Mouse (Mus musculus): ENCODE measurements around the gene Elp4. TPM values are rescaled to one million over a fixed set of nuclear protein-coding genes. Genes with fewer than 3 reads are reported as not detected.
A peak's percentile ranks its signal among the peaks of the same experiment; 100 is the strongest.

Elp4 gene
- polyA plus RNA-seq, 1 experiment from 2014 or later: 44.4 TPM

DNA sequence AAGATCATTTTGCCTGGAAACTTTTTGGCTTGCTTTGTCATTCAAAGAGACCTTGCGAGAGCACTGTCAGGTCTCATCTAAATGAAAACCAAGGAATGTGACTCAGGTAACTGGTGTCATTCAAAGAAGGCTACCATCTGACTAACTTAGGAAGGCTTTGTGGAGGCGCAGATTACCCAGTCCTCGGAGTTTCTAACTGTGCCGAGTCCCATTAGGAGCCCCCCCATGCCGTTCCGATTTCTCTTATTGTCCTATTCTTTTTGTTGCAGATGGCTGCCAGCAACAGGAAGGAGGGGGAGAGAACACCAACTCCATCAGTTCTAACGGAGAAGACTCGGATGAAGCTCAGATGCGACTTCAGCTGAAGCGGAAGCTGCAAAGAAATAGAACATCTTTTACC lies 213.1 kb downstream of the Elp4 start:
- no peaks in the 10 kb centered on the region for H3K9me3 ChIP-seq (ENCODE audit: control insufficient read depth, low read length)

GRCm38 (mm10) chr2:105689771-105690639 lies 214.4 kb downstream of the Elp4 start:
- Histone ChIP-seq H3K27me3 (ENCODE audit: control insufficient read depth, insufficient read depth, low read length) (peaks cover 79% of the 10 kb centered on the region), H3K9me3 (ENCODE audit: control insufficient read depth, low read length) (no peaks in the 10 kb centered on the region), H3K9ac (ENCODE audit: low read depth, low read length) (no peak overlapping the region), H3K4me3 (ENCODE audit: low read length) (peak overlapping the region; percentile 3; the same call in 1 of the 2 replicates), H3K36me3 (ENCODE audit: control insufficient read depth, insufficient read depth, low read length) (no peaks in the 10 kb centered on the region), H3K4me2 (replicated peaks; ENCODE audit: low read depth, low read length) (0 out of 2 replicates have a peak overlapping the region, but pooled peaks have one; percentile 21), H3K27ac (ENCODE audit: low read depth, low read length) (no peak overlapping the region), H3K4me1 (ENCODE audit: control insufficient read depth, insufficient read depth, low read length) (0 out of 2 replicates have a peak, but pooled peaks cover 3% of the 10 kb centered on the region)
- no peak for ATAC-seq (ENCODE audit: low FRiP score, low TSS enrichment)
- WGBS: 4% methylated on average over 28 of the region's 28 CpGs

More for the DNA sequence above, 213.1 kb downstream of the Elp4 start:
- no peak overlapping the region for H3K9ac ChIP-seq (ENCODE audit: low read depth, low read length)
- 17% methylated on average over 10 of the region's 10 CpGs for WGBS
- H3K4me3 ChIP-seq (ENCODE audit: low read length): no peak overlapping the region
- H3K27me3 ChIP-seq (ENCODE audit: control insufficient read depth, insufficient read depth, low read length): peaks cover 67% of the 10 kb centered on the region
- no peak overlapping the region for H3K4me2 ChIP-seq (replicated peaks; ENCODE audit: low read depth, low read length)
- no peak overlapping the region for H3K27ac ChIP-seq (ENCODE audit: low read depth, low read length)
- H3K4me1 ChIP-seq (ENCODE audit: control insufficient read depth, insufficient read depth, low read length): 0 out of 2 replicates have a peak, but pooled peaks cover 3% of the 10 kb centered on the region
- H3K36me3 ChIP-seq (ENCODE audit: control insufficient read depth, insufficient read depth, low read length): no peaks in the 10 kb centered on the region
- no peak for ATAC-seq (ENCODE audit: low FRiP score, low TSS enrichment)

GRCm38 (mm10) chr2:105689304-105689770 lies 215.0 kb downstream of the Elp4 start:
- H3K9me3 ChIP-seq (ENCODE audit: control insufficient read depth, low read length): no peaks in the 10 kb centered on the region
- H3K4me2 ChIP-seq (replicated peaks; ENCODE audit: low read depth, low read length): 0 out of 2 replicates have a peak overlapping the region, but pooled peaks have one; percentile 21
- H3K27ac ChIP-seq (ENCODE audit: low read depth, low read length): no peak overlapping the region
- 0 out of 2 replicates have a peak, but pooled peaks cover 3% of the 10 kb centered on the region for H3K4me1 ChIP-seq (ENCODE audit: control insufficient read depth, insufficient read depth, low read length)
- no peak for ATAC-seq (ENCODE audit: low FRiP score, low TSS enrichment)
- WGBS: under 1% methylated on average over 15 of the region's 15 CpGs
- H3K36me3 ChIP-seq (ENCODE audit: control insufficient read depth, insufficient read depth, low read length): no peaks in the 10 kb centered on the region
- peaks cover 84% of the 10 kb centered on the region for H3K27me3 ChIP-seq (ENCODE audit: control insufficient read depth, insufficient read depth, low read length)
- H3K9ac ChIP-seq (ENCODE audit: low read depth, low read length): no peak overlapping the region
- peak overlapping the region; percentile 3; the same call in 1 of the 2 replicates for H3K4me3 ChIP-seq (ENCODE audit: low read length)

- WGBS: 2% methylated on average over 25 of the region's 25 CpGs
- Histone ChIP-seq H3K36me3 (ENCODE audit: control insufficient read depth, insufficient read depth, low read length) (no peaks in the 10 kb centered on the region), H3K4me2 (replicated peaks; ENCODE audit: low read depth, low read length) (no peak overlapping the region), H3K4me1 (ENCODE audit: control insufficient read depth, insufficient read depth, low read length) (0 out of 2 replicates have a peak, but pooled peaks cover 3% of the 10 kb centered on the region), H3K27me3 (ENCODE audit: control insufficient read depth, insufficient read depth, low read length) (peaks cover 90% of the 10 kb centered on the region), H3K27ac (ENCODE audit: low read depth, low read length) (no peak overlapping the region), H3K9me3 (ENCODE audit: control insufficient read depth, low read length) (no peaks in the 10 kb centered on the region), H3K9ac (ENCODE audit: low read depth, low read length) (no peak overlapping the region), H3K4me3 (ENCODE audit: low read length) (no peak overlapping the region)
- no peak for ATAC-seq (ENCODE audit: low FRiP score, low TSS enrichment)
These were observed 215.7 kb downstream of the Elp4 start for GRCm38 (mm10) chr2:105688436-105689303.

DNA sequence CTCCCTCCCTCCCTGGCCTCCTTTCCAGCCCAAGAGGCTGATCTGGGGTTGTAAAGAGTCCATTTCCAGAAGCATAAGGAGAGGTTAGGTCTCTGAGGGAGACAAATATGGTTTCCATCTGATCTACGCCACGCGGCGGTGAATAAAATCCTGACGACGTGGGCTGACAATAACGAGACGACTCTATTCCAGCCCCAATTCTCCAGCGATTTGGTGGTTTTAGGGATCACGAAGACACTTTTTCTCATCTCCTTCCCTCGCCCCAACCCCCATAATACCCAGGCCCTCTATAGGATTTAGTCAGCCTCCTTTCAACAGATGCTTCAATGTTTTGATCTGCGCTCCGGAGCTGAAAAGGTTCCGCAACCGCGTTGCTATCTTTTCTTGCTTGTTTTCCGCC lies 216.4 kb downstream of the Elp4 start:
- H3K27ac ChIP-seq (ENCODE audit: low read depth, low read length): no peak overlapping the region
- H3K36me3 ChIP-seq (ENCODE audit: control insufficient read depth, insufficient read depth, low read length): no peaks in the 10 kb centered on the region
- H3K4me2 ChIP-seq (replicated peaks; ENCODE audit: low read depth, low read length): no peak overlapping the region
- peaks cover 94% of the 10 kb centered on the region for H3K27me3 ChIP-seq (ENCODE audit: control insufficient read depth, insufficient read depth, low read length)
- WGBS: 2% methylated on average over 17 of the region's 17 CpGs
- H3K4me1 ChIP-seq (ENCODE audit: control insufficient read depth, insufficient read depth, low read length): 0 out of 2 replicates have a peak, but pooled peaks cover 3% of the 10 kb centered on the region
- H3K9ac ChIP-seq (ENCODE audit: low read depth, low read length): no peak overlapping the region
- no peak for ATAC-seq (ENCODE audit: low FRiP score, low TSS enrichment)
- H3K4me3 ChIP-seq (ENCODE audit: low read length): no peak overlapping the region
- H3K9me3 ChIP-seq (ENCODE audit: control insufficient read depth, low read length): no peaks in the 10 kb centered on the region

GRCm38 (mm10) chr2:105687317-105687991 lies 216.9 kb downstream of the Elp4 start:
- H3K9ac ChIP-seq (ENCODE audit: low read depth, low read length): no peak overlapping the region
- no peaks in the 10 kb centered on the region for H3K36me3 ChIP-seq (ENCODE audit: control insufficient read depth, insufficient read depth, low read length)
- H3K27me3 ChIP-seq (ENCODE audit: control insufficient read depth, insufficient read depth, low read length): peaks cover 94% of the 10 kb centered on the region
- 0 out of 2 replicates have a peak, but pooled peaks cover 3% of the 10 kb centered on the region for H3K4me1 ChIP-seq (ENCODE audit: control insufficient read depth, insufficient read depth, low read length)
- no peak overlapping the region for H3K27ac ChIP-seq (ENCODE audit: low read depth, low read length)
- no peaks in the 10 kb centered on the region for H3K9me3 ChIP-seq (ENCODE audit: control insufficient read depth, low read length)
- no peak overlapping the region for H3K4me2 ChIP-seq (replicated peaks; ENCODE audit: low read depth, low read length)
- 3% methylated on average over 13 of the region's 13 CpGs for WGBS
- 0 out of 2 replicates have a peak, but pooled peaks have one; percentile 24 for ATAC-seq (ENCODE audit: low FRiP score, low TSS enrichment)
- no peak overlapping the region for H3K4me3 ChIP-seq (ENCODE audit: low read length)

DNA sequence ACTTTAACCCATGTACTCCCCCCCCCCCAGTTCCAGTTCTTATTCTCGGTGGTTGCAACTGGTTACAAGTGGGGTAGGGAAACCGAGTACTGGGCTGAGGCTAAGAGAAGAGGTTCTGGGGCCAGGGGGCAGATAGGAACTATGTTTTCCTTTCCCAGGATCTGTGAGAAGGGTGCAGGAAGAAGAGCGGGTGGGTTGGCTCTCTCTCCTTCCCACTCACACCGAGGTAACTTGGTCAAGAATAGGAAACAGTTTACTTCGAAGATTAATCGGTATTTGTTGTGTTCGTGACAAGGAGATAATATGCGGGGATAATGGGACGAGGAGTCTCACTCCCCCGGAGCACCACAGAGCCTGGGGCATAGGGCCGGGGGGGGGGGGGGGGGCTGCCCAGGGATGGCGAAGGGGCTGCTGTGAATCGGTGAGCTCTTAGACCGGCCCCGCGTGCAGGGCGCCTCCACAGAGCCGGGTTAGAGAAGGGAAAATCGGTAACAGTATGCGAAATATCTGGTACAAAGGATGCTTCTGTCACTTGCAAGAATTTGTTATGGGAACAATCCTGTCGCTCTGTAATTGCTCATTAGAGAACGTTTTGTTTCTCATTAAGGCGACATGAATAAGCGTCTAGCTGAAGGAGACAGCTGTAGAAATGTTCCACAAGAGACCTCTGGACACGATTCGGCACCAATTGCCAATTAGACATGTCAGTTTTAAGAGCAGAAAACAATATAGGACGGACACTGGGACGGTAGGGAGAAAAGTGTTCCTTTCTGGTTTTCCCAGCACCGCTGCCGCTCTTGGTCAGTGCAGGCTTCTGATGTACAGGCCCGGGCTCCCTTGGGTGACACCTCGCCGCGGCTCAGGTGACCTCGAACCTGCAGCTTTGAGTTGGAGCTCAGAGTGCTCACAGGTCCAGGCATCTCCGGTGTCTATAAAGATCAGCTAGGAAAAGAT lies 217.7 kb downstream of the Elp4 start:
- WGBS: 2% methylated on average over 36 of the region's 36 CpGs
- Histone ChIP-seq H3K36me3 (ENCODE audit: control insufficient read depth, insufficient read depth, low read length) (no peaks in the 10 kb centered on the region), H3K4me3 (ENCODE audit: low read length) (no peak overlapping the region), H3K9ac (ENCODE audit: low read depth, low read length) (no peak overlapping the region), H3K9me3 (ENCODE audit: control insufficient read depth, low read length) (no peaks in the 10 kb centered on the region), H3K27ac (ENCODE audit: low read depth, low read length) (no peak overlapping the region), H3K4me1 (ENCODE audit: control insufficient read depth, insufficient read depth, low read length) (0 out of 2 replicates have a peak, but pooled peaks cover 3% of the 10 kb centered on the region), H3K27me3 (ENCODE audit: control insufficient read depth, insufficient read depth, low read length) (peaks cover 94% of the 10 kb centered on the region), H3K4me2 (replicated peaks; ENCODE audit: low read depth, low read length) (no peak overlapping the region)
- no peak for ATAC-seq (ENCODE audit: low FRiP score, low TSS enrichment)
